ENCODE assay signal across 26 mouse cellular contexts in genomic region chr8:120681113-120681512, GRCm38 (mm10). TPM values are rescaled to one million over a fixed set of nuclear protein-coding genes. Genes with fewer than 3 reads are reported as not detected.
DNase-seq lines count a peak whose midpoint lies in the region; ATAC-seq and TF ChIP-seq lines count a peak whose summit lies in the region.
"Had no signal": no experiment of that assay in that cellular context is flagged by ENCODE, and none has a peak within 500 bp of the region (broad histone marks: within the 10 kb centered on the region; RNA-seq: fewer than 3 reads in every experiment).

No protein-coding gene starts in this region.

- intact Hi-C loops in gastrocnemius, adult 2 months (cut with DNase I) = loop anchor here (5.0 kb wide), 1 partner anchor 56 kb away; the partner anchor contains the start of gene Irf8
- intact Hi-C loops in gastrocnemius, postnatal 36 days (cut with DNase I) = loop anchor here (5.0 to 10.0 kb wide), 2 partner anchors 56 to 414 kb away; partner anchors contain the start of gene Irf8
- intact Hi-C loops in heart, postnatal 14 days (cut with DNase I) = loop anchor here (5.0 kb wide), 2 partner anchors 56 to 411 kb away; partner anchors contain the start of gene Irf8

- no peaks in the 10 kb centered on the region for H3K27me3 ChIP-seq in midbrain, embryonic 13.5 days
- no peaks in the 10 kb centered on the region for H3K27me3 ChIP-seq in midbrain, embryonic 16.5 days (ENCODE audit: control insufficient read depth, insufficient read depth, low read depth, low read length)
- H3K27me3 ChIP-seq: forebrain, embryonic 15.5 days; intestine, embryonic 15.5 days had no signal

- H3K36me3 ChIP-seq in midbrain, embryonic 13.5 days = 0 out of 2 replicates have a peak, but pooled peaks cover 4% of the 10 kb centered on the region
- H3K36me3 ChIP-seq in midbrain, embryonic 16.5 days (ENCODE audit: control insufficient read depth, insufficient read depth, low read length) = no peaks in the 10 kb centered on the region
- H3K36me3 ChIP-seq: embryonic facial prominence, embryonic 10.5 days; embryonic facial prominence, embryonic 13.5 days; forebrain, embryonic 12.5 days; forebrain, embryonic 15.5 days; hindbrain, embryonic 10.5 days; intestine, embryonic 15.5 days had no signal

- no peak overlapping the region for H3K4me2 ChIP-seq in midbrain, embryonic 13.5 days (replicated peaks)
- no peak overlapping the region for H3K4me2 ChIP-seq in midbrain, embryonic 16.5 days (ENCODE audit: low read length)
- H3K4me2 ChIP-seq: embryonic facial prominence, embryonic 13.5 days; forebrain, embryonic 12.5 days; forebrain, embryonic 15.5 days; heart, embryonic 11.5 days; hindbrain, embryonic 13.5 days; intestine, embryonic 15.5 days had no signal

- H3K4me1 ChIP-seq in midbrain, embryonic 13.5 days (replicated peaks) = 0 out of 2 replicates have a peak, but pooled peaks cover 2% of the 10 kb centered on the region
- no peaks in the 10 kb centered on the region for H3K4me1 ChIP-seq in midbrain, embryonic 16.5 days (ENCODE audit: control insufficient read depth, insufficient read depth, low read length)
- H3K4me1 ChIP-seq: forebrain, embryonic 12.5 days; forebrain, embryonic 15.5 days had no signal

- no peak overlapping the region for H3K4me3 ChIP-seq in gastrocnemius, adult 2 months
- no peak overlapping the region for H3K4me3 ChIP-seq in midbrain, embryonic 13.5 days (replicated peaks)
- no peak overlapping the region for H3K4me3 ChIP-seq in midbrain, embryonic 16.5 days (ENCODE audit: low read depth, low read length)
- H3K4me3 ChIP-seq: embryonic facial prominence, embryonic 10.5 days; embryonic facial prominence, embryonic 13.5 days; erythroblast, embryonic 14.5 days; forebrain, embryonic 12.5 days; forebrain, embryonic 15.5 days; hindbrain, embryonic 10.5 days; hindbrain, embryonic 13.5 days; intestine, embryonic 15.5 days had no signal

- peak; percentile 73 for DNase-seq in gastrocnemius, adult 2 months
- DNase-seq in gastrocnemius, postnatal 36 days = no peak
- peak; percentile 92 for DNase-seq in heart, adult 11 months
- no peak for DNase-seq in heart, postnatal 14 days
- DNase-seq in skeletal muscle tissue, adult 2 months (ENCODE audit: low read depth, low spot score) = peak; percentile 56
- DNase-seq in yolk sac, embryonic 10.5 days (ENCODE audit: low spot score) = no peak
- DNase-seq: adrenal gland, adult 8-10 months; cerebellum, adult 18-20 months; cerebellum, adult 9-10 months; kidney, adult 11 months had no signal

- WGBS in midbrain, embryonic 13.5 days = 84% methylated on average over 10 of the region's 10 CpGs
- WGBS in midbrain, embryonic 16.5 days = 78% methylated on average over 10 of the region's 10 CpGs

- 0 out of 2 replicates have a peak overlapping the region, but pooled peaks have one; percentile 4 for H3K27ac ChIP-seq in gastrocnemius, adult 2 months
- no peak overlapping the region for H3K27ac ChIP-seq in midbrain, embryonic 13.5 days
- no peak overlapping the region for H3K27ac ChIP-seq in midbrain, embryonic 16.5 days (ENCODE audit: low read length)
- H3K27ac ChIP-seq: embryonic facial prominence, embryonic 10.5 days; embryonic facial prominence, embryonic 13.5 days; forebrain, embryonic 12.5 days; forebrain, embryonic 15.5 days; hindbrain, embryonic 10.5 days; hindbrain, embryonic 13.5 days; intestine, embryonic 15.5 days had no signal

- TF ChIP-seq CTCF in gastrocnemius, adult 2 months (IDR thresholded peaks at IDR 0.05) = no peak

- no peak for ATAC-seq in midbrain, embryonic 13.5 days
- ATAC-seq in midbrain, embryonic 16.5 days = no peak
- ATAC-seq: activated CD4-positive, CD25-positive, alpha-beta regulatory T cell, adult 4 months; forebrain, embryonic 15.5 days; hindbrain, embryonic 16.5 days; intestine, embryonic 15.5 days had no signal

- no peaks in the 10 kb centered on the region for H3K9me3 ChIP-seq in midbrain, embryonic 13.5 days
- H3K9me3 ChIP-seq in midbrain, embryonic 16.5 days (replicated peaks; ENCODE audit: control insufficient read depth, low read length, poor library complexity, severe bottlenecking) = no peaks in the 10 kb centered on the region
- H3K9me3 ChIP-seq: embryonic facial prominence, embryonic 10.5 days; embryonic facial prominence, embryonic 13.5 days; forebrain, embryonic 12.5 days; forebrain, embryonic 15.5 days; hindbrain, embryonic 10.5 days; hindbrain, embryonic 13.5 days; intestine, embryonic 15.5 days had no signal

- 0 out of 2 replicates have a peak overlapping the region, but pooled peaks have one; percentile 19 for H3K9ac ChIP-seq in midbrain, embryonic 13.5 days (replicated peaks)
- H3K9ac ChIP-seq in midbrain, embryonic 16.5 days (ENCODE audit: low read depth, low read length) = no peak overlapping the region
- H3K9ac ChIP-seq: embryonic facial prominence, embryonic 13.5 days; forebrain, embryonic 12.5 days; forebrain, embryonic 15.5 days; hindbrain, embryonic 13.5 days; intestine, embryonic 15.5 days had no signal

RNA-seq across cellular contexts. Expression of gene Emc8, which starts 12.7 kb away (rescaled TPM):
- 10 to 100 TPM; 22.2 to 25.6 TPM for total RNA-seq in gastrocnemius, adult 2 months (2021)
- total RNA-seq in gastrocnemius, postnatal 36 days (2021) = 10 to 100 TPM; 23.4 to 26.9 TPM
- total RNA-seq in heart, postnatal 14 days (2021) = 10 to 100 TPM; 47.7 to 58.4 TPM
- 161 and 180 TPM in 2 replicates for polyA plus RNA-seq in midbrain, embryonic 13.5 days (2015; fragmentation: Nextera tagmentation; extraction: Ambion mirVana)
- 99.5 and 105 TPM in 2 replicates for polyA plus RNA-seq in midbrain, embryonic 16.5 days (2015; fragmentation: Nextera tagmentation; extraction: Ambion mirVana)

RNA-seq across cellular contexts. Expression of gene Cox4i1, which starts 13.1 kb away (rescaled TPM):
- total RNA-seq in gastrocnemius, adult 2 months (2021) = 1,000 to 10,000 TPM; 1,376 to 1,812 TPM
- total RNA-seq in gastrocnemius, postnatal 36 days (2021) = 1,000 to 10,000 TPM; 1,608 to 1,616 TPM
- total RNA-seq in heart, postnatal 14 days (2021) = 1,000 to 10,000 TPM; 4,230 to 4,270 TPM
- polyA plus RNA-seq in midbrain, embryonic 13.5 days (2015; fragmentation: Nextera tagmentation; extraction: Ambion mirVana) = 1,057 and 1,066 TPM in 2 replicates
- 1,051 and 1,134 TPM in 2 replicates for polyA plus RNA-seq in midbrain, embryonic 16.5 days (2015; fragmentation: Nextera tagmentation; extraction: Ambion mirVana)

RNA-seq across cellular contexts. Expression of gene Gm27021, which starts 13.2 kb away (rescaled TPM):
- total RNA-seq in gastrocnemius, adult 2 months (2021) = not detected
- not detected for total RNA-seq in gastrocnemius, postnatal 36 days (2021)
- total RNA-seq in heart, postnatal 14 days (2021) = not detected
- 5.2 and 5.3 TPM in 2 replicates for polyA plus RNA-seq in midbrain, embryonic 13.5 days (2015; fragmentation: Nextera tagmentation; extraction: Ambion mirVana)
- polyA plus RNA-seq in midbrain, embryonic 16.5 days (2015; fragmentation: Nextera tagmentation; extraction: Ambion mirVana) = 4.7 and 5.6 TPM in 2 replicates
- total RNA-seq: heart, adult 8-10 months had no signal
- polyA plus RNA-seq: activated CD4-positive, CD25-positive, alpha-beta regulatory T cell, adult 4 months; CD4-positive, CD25-positive, alpha-beta regulatory T cell, adult 4 months had no signal

RNA-seq across cellular contexts. Expression of gene 1190005I06Rik, which starts 33.7 kb away (rescaled TPM):
- 1 to 10 TPM in 1 of 2 experiments, under 1 TPM in 1; 0.77 to 1.0 TPM for total RNA-seq in gastrocnemius, adult 2 months (2021)
- 1 to 10 TPM in 1 of 2 experiments, under 1 TPM in 1; 0.84 to 1.5 TPM for total RNA-seq in gastrocnemius, postnatal 36 days (2021)
- 1 to 10 TPM; 3.7 to 4.0 TPM for total RNA-seq in heart, postnatal 14 days (2021)
- polyA plus RNA-seq in midbrain, embryonic 13.5 days (2015; fragmentation: Nextera tagmentation; extraction: Ambion mirVana) = 6.0 and 8.3 TPM in 2 replicates
- polyA plus RNA-seq in midbrain, embryonic 16.5 days (2015; fragmentation: Nextera tagmentation; extraction: Ambion mirVana) = 18.2 and 22.2 TPM in 2 replicates
- polyA plus RNA-seq: activated CD4-positive, CD25-positive, alpha-beta regulatory T cell, adult 4 months had no signal

RNA-seq across cellular contexts. Expression of gene Irf8, which starts 55.0 kb away (rescaled TPM):
- 10 to 100 TPM in 1 of 2 experiments, 1 to 10 TPM in 1; 4.8 to 11.2 TPM for total RNA-seq in gastrocnemius, adult 2 months (2021)
- 1 to 10 TPM; 6.7 to 9.9 TPM for total RNA-seq in gastrocnemius, postnatal 36 days (2021)
- total RNA-seq in heart, postnatal 14 days (2021) = 1 to 10 TPM; 3.9 to 4.3 TPM
- 3.5 and 3.9 TPM in 2 replicates for polyA plus RNA-seq in midbrain, embryonic 13.5 days (2015; fragmentation: Nextera tagmentation; extraction: Ambion mirVana)
- 3.9 TPM in 2 replicates for polyA plus RNA-seq in midbrain, embryonic 16.5 days (2015; fragmentation: Nextera tagmentation; extraction: Ambion mirVana)
- polyA plus RNA-seq: C2C12 had no signal

Comparison
In these comparisons a context has a peak if more than half of its experiments do, and no peak if none do; other contexts are left out.
1. DNase-seq: peak in gastrocnemius, adult 2 months (single experiment), heart, adult 11 months (single experiment) and skeletal muscle tissue, adult 2 months (single experiment); none in gastrocnemius, postnatal 36 days (0 of 2), heart, postnatal 14 days (0 of 2) and yolk sac, embryonic 10.5 days (single experiment).